Mouse (Mus musculus) midbrain, embryonic 14.5 days (tissue): ENCODE results near the gene Gpi1. TPM values are rescaled to one million over a fixed set of nuclear protein-coding genes. Genes with fewer than 3 reads are reported as not detected.
A peak's percentile ranks its signal among the peaks of the same experiment; 100 is the strongest.

Experiments
- ATAC-seq: fragments of 200-750 bp; cut with Nextera tagmentation; 2 replicates; pipeline ENCODE4 v1.8.0; 2017; ENCODE audit warnings: moderate number of reproducible peaks, moderate library complexity; ENCODE audit not compliant: low FRiP score, low TSS enrichment
- DNase-seq: peaks from one replicate; pipeline ENCODE4 v3.0.0-alpha.2; 2015
- H3K27ac ChIP-seq: fragments of 300-500 bp; sonication (generic); replicated peaks from 2 replicates; pipeline ENCODE4 v1.5.1; 2014; ENCODE audit warnings: mild to moderate bottlenecking, low read depth, low read length, moderate library complexity
- H3K27me3 ChIP-seq: fragments of 300-500 bp; sonication (generic); 2 replicates; pipeline ENCODE4 v1.6.1; 2014; ENCODE audit warnings: low read length, control low read depth, mixed read lengths; ENCODE audit not compliant: control insufficient read depth, insufficient read depth
- H3K36me3 ChIP-seq: fragments of 300-500 bp; sonication (generic); 2 replicates; pipeline ENCODE4 v1.6.1; 2014; ENCODE audit warnings: low read length, control low read depth; ENCODE audit not compliant: control insufficient read depth, insufficient read depth
- H3K4me1 ChIP-seq: fragments of 300-500 bp; sonication (generic); 2 replicates; pipeline ENCODE4 v1.6.1; 2014; ENCODE audit warnings: mild to moderate bottlenecking, antibody characterized with exemption, low read length, control low read depth; ENCODE audit not compliant: control insufficient read depth, insufficient read depth
- H3K4me2 ChIP-seq: fragments of 300-500 bp; sonication (generic); 2 replicates; pipeline ENCODE4 v1.6.1; 2014; ENCODE audit warnings: mild to moderate bottlenecking, low read length, moderate library complexity
- H3K4me3 ChIP-seq: fragments of 300-500 bp; sonication (generic); replicated peaks from 2 replicates; pipeline ENCODE4 v1.5.1; 2014; ENCODE audit warnings: low read depth, low read length
- H3K9ac ChIP-seq: fragments of 300-500 bp; sonication (generic); replicated peaks from 2 replicates; pipeline ENCODE4 v1.6.1; 2014; ENCODE audit warnings: mild to moderate bottlenecking, low read length, moderate library complexity
- H3K9me3 ChIP-seq: fragments of 300-500 bp; sonication (generic); 2 replicates; pipeline ENCODE4 v1.6.1; 2016; ENCODE audit warnings: low read length, control low read depth, mixed read lengths; ENCODE audit not compliant: control insufficient read depth
- WGBS: fragments of 180-500 bp; shearing (Covaris S2); extraction: QIAGEN DNeasy Blood & Tissue Kit; methylation state at CpG from one replicate; pipeline ENCODE4 v1.1.7; 2014; 5-methylcytosine and 5-hydroxymethylcytosine counted together
- polyA plus RNA-seq: library from polyadenylated mRNA; unstranded; fragments of >200 nt; fragmentation: Nextera tagmentation; extraction: Ambion mirVana; gene quantifications from 2 replicates; pipeline ENCODE4 v1.2.1, GENCODE M21; 2014

Gene Gpi1
- polyA plus RNA-seq, 1 experiment from 2014 or later, result 216 TPM

DNA sequence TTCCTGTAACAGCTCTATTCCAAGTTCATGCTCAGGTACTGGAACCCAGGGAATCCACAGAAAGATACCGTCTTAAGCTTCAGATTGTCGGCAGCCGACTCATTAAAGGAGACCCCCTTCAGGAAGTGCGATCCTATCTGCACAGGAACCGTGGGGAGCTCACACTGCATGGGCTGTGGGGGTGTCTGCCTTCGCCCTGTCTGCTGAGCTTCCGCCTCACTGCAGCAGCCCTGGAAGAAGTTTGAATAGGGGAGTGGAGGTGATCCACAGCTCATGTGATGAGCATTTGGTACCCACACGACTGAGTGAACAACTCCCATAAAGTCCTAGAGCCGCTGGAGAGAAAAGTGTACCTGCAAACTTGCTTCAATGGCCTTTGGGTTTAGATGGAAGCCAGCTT is 27.1 kb upstream of the Gpi1 start:
- no peaks in the 10 kb centered on the region for H3K4me1 ChIP-seq
- no peaks in the 10 kb centered on the region for H3K9me3 ChIP-seq
- 89% methylated on average over 9 of the region's 9 CpGs for WGBS
- no peak overlapping the region for H3K4me3 ChIP-seq
- no peak overlapping the region for H3K4me2 ChIP-seq
- no peak for ATAC-seq
- DNase-seq, result no peak
- no peak overlapping the region for H3K27ac ChIP-seq
- no peak overlapping the region for H3K9ac ChIP-seq
- H3K27me3 ChIP-seq, result no peaks in the 10 kb centered on the region
- peaks cover 61% of the 10 kb centered on the region for H3K36me3 ChIP-seq

DNA sequence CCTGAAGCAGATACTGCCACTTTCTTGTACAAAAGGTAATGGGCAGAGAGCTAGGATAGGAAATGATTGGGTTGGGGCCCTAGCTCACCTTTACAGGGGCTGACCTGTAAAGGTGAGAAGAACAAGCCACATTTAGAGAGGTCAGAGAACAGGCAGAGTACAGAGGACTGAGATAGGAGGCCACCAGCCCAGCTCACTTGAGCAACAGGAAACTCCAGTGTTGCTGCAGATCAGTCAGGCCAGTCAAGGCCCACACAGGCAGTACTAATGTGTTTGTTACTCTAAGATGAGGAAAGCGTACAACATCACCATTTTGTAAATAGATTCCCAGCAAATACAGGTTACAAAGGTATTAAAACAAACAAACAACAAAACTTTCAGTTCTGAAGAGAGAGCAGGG is 25.8 kb upstream of the Gpi1 start:
- Histone ChIP-seq H3K4me3 (no peak overlapping the region), H3K4me1 (no peaks in the 10 kb centered on the region), H3K36me3 (peaks cover 52% of the 10 kb centered on the region), H3K9me3 (no peaks in the 10 kb centered on the region), H3K27ac (no peak overlapping the region), H3K9ac (no peak overlapping the region), H3K4me2 (no peak overlapping the region), H3K27me3 (no peaks in the 10 kb centered on the region)
- DNase-seq (no peak), ATAC-seq (no peak)
- 100% methylated on average over 1 of the region's 1 CpGs for whole genome bisulfite sequencing

DNA sequence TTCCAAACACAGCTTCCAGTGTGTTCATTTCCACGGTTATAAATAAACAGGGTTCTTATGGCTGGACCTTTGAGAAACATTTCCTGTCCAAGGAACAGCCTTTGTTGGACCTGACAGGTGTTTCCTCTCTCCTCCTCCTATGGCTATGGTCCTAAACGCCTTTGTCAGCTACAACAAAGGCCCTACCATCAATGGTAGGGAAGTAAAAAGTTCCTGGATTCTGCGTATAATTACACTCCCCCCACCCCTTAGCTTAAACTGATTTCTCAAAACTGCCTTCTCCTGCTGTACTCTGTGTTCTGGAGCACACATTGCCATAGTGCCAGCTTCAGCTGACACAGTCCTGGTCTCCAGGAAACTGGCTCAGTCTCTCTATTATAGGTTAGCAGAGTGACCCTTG is 25.0 kb upstream of the Gpi1 start:
- DNase-seq (no peak), ATAC-seq (no peak)
- no peaks in the 10 kb centered on the region for H3K9me3 ChIP-seq
- H3K27me3 ChIP-seq, result no peaks in the 10 kb centered on the region
- H3K4me2 ChIP-seq, result no peak overlapping the region
- no peak overlapping the region for H3K9ac ChIP-seq
- no peaks in the 10 kb centered on the region for H3K4me1 ChIP-seq
- 72% methylated on average over 3 of the region's 3 CpGs for WGBS
- no peak overlapping the region for H3K27ac ChIP-seq
- H3K4me3 ChIP-seq, result no peak overlapping the region
- peaks cover 51% of the 10 kb centered on the region for H3K36me3 ChIP-seq

DNA sequence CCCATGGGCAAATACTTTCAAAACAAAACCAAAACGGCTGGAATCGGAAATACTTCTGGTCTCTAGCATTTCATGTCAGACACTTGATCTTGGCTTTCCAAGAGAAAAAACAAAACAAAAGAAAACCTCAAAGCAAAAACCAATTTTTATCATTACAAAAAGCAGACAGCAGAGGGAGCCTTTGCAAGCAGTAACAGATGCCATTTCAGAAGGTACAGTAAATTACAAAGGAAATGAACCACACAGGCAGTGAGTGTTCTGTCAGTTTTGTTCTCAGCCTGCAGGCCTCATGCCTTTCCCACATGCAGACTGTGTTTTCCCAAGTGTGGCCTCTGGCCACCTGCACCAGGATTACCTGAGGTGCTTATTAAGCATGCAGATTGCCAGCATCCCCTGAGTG is 21.9 kb upstream of the Gpi1 start:
- WGBS, result 91% methylated on average over 2 of the region's 2 CpGs
- no peaks in the 10 kb centered on the region for H3K27me3 ChIP-seq
- 0 out of 2 replicates have a peak overlapping the region, but pooled peaks have one; percentile 14 for H3K27ac ChIP-seq
- peaks cover 65% of the 10 kb centered on the region for H3K36me3 ChIP-seq
- no peak overlapping the region for H3K4me3 ChIP-seq
- ATAC-seq (no peak), DNase-seq (peak; percentile 76)
- H3K9ac ChIP-seq, result no peak overlapping the region
- no peaks in the 10 kb centered on the region for H3K4me1 ChIP-seq
- no peak overlapping the region for H3K4me2 ChIP-seq
- H3K9me3 ChIP-seq, result no peaks in the 10 kb centered on the region

DNA sequence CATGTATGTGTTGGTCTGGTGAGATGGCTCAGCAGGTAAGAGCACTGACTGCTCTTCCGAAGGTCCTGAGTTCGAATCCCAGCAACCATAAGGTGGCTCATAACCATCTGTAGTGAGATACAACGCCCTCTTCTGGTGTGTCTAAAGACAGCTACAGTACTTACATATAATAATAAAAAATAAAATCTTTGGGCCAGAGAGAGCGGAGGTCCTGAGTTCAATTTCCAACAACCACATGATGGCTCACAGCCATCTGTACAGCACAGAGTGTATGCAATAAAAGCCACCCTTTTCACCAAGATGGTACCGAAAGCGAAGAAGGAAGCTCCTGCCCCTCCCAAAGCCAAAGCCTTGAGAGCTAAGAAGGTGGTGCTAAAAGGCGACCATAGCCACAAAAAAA is 20.6 kb upstream of the Gpi1 start, which contains the start of gene Gm6096:
Gene Gm6096 (plus strand): TSS at position 301 of the 400 bp plus-strand sequence.
- WGBS, result 93% methylated on average over 7 of the region's 7 CpGs
- H3K36me3 ChIP-seq, result peaks cover 63% of the 10 kb centered on the region

DNA sequence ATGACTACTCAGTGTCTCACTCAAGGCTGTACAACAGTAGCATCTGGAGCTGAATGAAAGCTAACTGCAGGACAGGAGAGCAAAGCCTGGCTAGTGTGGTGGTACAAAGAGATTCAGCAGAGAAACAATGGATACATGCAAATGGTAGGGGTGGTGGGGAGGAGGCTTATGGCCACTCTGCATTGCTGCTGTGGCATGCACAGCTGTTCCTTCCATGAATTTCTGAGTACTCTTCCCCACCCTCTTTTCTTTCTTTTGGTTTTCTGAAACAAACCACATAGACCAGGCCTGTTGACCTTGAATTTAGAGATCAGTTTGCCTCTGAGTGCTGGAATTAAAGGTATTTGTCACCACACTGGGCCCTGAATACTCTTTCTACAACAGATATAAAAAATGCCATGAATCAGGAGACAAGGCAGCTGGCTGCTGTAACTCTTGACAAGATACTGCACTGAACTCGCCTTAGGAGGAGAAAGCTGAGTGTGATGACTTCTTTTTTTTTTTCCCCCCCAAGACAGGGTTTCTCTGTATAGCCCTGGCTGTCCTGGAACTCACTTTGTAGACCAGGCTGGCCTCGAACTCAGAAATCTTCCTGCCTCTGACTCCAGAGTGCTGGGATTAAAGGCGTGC is 16.8 kb upstream of the Gpi1 start:
- Histone ChIP-seq H3K36me3 (peaks cover 55% of the 10 kb centered on the region), H3K4me3 (no peak overlapping the region), H3K27me3 (no peaks in the 10 kb centered on the region), H3K27ac (no peak overlapping the region), H3K4me2 (no peak overlapping the region), H3K9ac (no peak overlapping the region), H3K4me1 (no peaks in the 10 kb centered on the region), H3K9me3 (no peaks in the 10 kb centered on the region)
- no peak for DNase-seq
- WGBS, result 94% methylated on average over 3 of the region's 3 CpGs
- no peak for ATAC-seq

More for the DNA sequence above, 20.6 kb upstream of the Gpi1 start, which contains the start of gene Gm6096:
- ATAC-seq (no peak), DNase-seq (no peak)
- 0 out of 2 replicates have a peak within 1 kb of the TSS, but pooled peaks have one; percentile 14 for H3K27ac ChIP-seq
- no peak within 1 kb of the TSS for H3K4me3 ChIP-seq
- no peaks in the 10 kb centered on the region for H3K4me1 ChIP-seq
- no peaks in the 10 kb centered on the region for H3K27me3 ChIP-seq
- no peak within 1 kb of the TSS for H3K9ac ChIP-seq
- no peak within 1 kb of the TSS for H3K4me2 ChIP-seq
- no peaks in the 10 kb centered on the region for H3K9me3 ChIP-seq

DNA sequence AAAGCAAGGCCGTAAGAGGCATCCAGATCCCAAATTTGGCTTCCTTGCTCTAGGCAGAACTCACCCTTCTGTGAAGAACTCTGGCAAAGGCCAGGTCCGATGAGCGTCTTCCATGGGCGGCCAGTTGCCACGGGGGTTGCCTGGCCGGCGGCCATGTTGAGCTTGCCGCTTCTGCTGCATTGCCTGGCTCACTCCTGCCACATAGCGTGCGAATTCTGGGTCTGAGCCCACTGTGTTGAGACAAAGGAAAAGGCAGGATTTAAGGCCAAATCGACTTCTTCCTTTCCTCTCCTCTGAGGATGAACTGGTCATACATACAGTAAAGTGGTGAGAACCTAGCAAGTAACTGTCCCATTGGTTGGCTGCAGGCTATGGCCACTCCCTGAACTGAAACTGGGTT is 12.0 kb upstream of the Gpi1 start:
- 93% methylated on average over 11 of the region's 11 CpGs for WGBS
- Histone ChIP-seq H3K36me3 (peaks cover 71% of the 10 kb centered on the region), H3K27ac (no peak overlapping the region), H3K4me2 (no peak overlapping the region), H3K27me3 (no peaks in the 10 kb centered on the region), H3K4me3 (no peak overlapping the region), H3K9ac (no peak overlapping the region), H3K4me1 (no peaks in the 10 kb centered on the region), H3K9me3 (no peaks in the 10 kb centered on the region)
- ATAC-seq (no peak), DNase-seq (no peak)

DNA sequence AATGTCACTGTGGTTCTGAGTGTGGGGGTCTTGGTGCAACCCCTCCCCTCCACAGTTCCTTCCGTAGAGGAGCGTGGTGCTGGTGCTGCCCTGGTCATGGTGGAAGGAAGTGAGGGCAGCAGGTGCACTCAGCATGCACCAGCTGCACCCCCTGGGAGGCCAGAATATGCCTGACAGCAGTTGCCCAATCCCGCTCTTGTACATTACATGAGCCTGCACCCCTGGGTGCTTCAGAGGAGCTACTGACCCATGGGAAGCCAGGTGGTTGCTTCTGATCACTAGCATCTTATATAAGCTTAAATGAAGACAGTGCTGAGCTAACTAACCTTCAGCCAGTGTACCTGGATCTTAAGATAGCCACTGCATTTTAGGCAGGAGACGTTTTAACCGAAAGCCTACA is 8.0 kb upstream of the Gpi1 start:
- Histone ChIP-seq H3K27me3 (no peaks in the 10 kb centered on the region), H3K4me1 (peaks cover 4% of the 10 kb centered on the region; the same call in 1 of the 2 replicates), H3K36me3 (peaks cover 57% of the 10 kb centered on the region), H3K27ac (no peak overlapping the region), H3K4me2 (no peak overlapping the region), H3K4me3 (no peak overlapping the region), H3K9me3 (no peaks in the 10 kb centered on the region), H3K9ac (no peak overlapping the region)
- no peak for DNase-seq
- ATAC-seq, result no peak
- 92% methylated on average over 5 of the region's 5 CpGs for WGBS

DNA sequence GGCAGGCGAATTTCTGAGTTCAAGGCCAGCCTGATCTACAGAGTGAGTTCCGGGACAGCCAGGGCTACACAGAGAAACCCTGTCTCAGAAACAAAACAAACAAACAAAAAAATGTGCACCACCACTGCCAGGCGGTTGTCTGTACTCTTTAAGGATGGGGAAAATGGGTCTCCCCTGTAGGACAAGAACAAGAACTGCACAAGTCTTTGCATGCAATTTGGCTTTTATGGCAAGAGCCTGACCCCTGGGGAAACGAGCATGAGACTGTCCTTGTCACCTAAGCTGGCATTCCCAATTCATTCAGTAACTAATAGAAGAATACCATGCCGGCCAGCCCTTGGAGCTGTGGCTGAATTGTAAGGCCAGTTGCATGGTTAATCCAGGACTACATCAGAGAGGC is 5.5 kb upstream of the Gpi1 start:
- H3K4me2 ChIP-seq, result no peak overlapping the region
- WGBS, result 85% methylated on average over 5 of the region's 5 CpGs
- no peaks in the 10 kb centered on the region for H3K27me3 ChIP-seq
- ATAC-seq, result no peak
- DNase-seq, result no peak
- H3K9ac ChIP-seq, result no peak overlapping the region
- H3K27ac ChIP-seq, result no peak overlapping the region
- H3K4me1 ChIP-seq, result peaks cover 4% of the 10 kb centered on the region; the same call in 1 of the 2 replicates
- H3K36me3 ChIP-seq, result peaks cover 42% of the 10 kb centered on the region
- H3K9me3 ChIP-seq, result no peaks in the 10 kb centered on the region
- H3K4me3 ChIP-seq, result no peak overlapping the region
